Mouse (Mus musculus) left cerebral cortex, adult 8-10 months (tissue): ENCODE data around the gene Cd34. TPM values are rescaled to one million over a fixed set of nuclear protein-coding genes. Genes with fewer than 3 reads are reported as not detected.

Source experiments
- DNase-seq, 2 experiments: peaks; one replicate each; pipeline ENCODE4 v3.0.0; 2022; ENCODE audit warnings: low spot score in 2 of 2
- total RNA-seq, 4 experiments: library from RNA; stranded (reverse); gene quantifications; 2 replicates each; pipeline ENCODE4 v1.2.4; 2022

Gene Cd34
- total RNA-seq, 4 experiments from 2014 or later: 58.3 to 75.9 (median 69.7) TPM

DNA sequence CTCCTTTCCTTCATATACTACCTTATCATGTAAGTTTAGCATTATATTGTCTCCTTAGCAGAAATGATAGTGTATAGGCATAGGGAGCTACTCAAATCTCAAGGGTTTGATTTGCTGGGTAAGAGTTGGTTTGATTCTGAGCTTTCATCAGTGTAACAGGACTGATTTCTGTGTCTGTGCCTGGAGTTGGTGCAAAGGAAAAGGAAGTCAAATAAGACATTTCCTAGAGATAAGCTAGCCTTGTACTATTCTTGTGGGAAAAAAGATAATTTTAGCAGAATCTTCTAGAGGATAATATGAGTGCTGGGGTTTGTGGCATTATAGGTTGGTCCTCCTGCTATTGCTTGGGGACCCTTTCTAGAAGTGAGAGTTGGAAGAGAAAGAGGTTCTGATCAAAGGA is 67.6 kb downstream of the Cd34 start:
- DNase-seq: no peak

Other genes with a start within 250 kb of the Cd34 start
- gene Cd46, start 153.4 kb downstream of the Cd34 start, total RNA-seq: 1 to 10 TPM; 3.9 to 5.4 (median 4.8) TPM
- gene Cr1l, start 192.8 kb downstream of the Cd34 start, total RNA-seq: 10 to 100 TPM; 32.7 to 40.1 (median 35.3) TPM
- gene Cr2, start 237.9 kb downstream of the Cd34 start, total RNA-seq: 1 to 10 TPM in 1 of 4 experiments, under 1 TPM in 2, not detected in 1; 0.33 to 1.1 (median 0.84) TPM